Mouse (Mus musculus): Measurements from ENCODE around the gene Kdm2b.
A peak's percentile ranks its signal among the peaks of the same experiment; 100 is the strongest.

Kdm2b gene

DNA sequence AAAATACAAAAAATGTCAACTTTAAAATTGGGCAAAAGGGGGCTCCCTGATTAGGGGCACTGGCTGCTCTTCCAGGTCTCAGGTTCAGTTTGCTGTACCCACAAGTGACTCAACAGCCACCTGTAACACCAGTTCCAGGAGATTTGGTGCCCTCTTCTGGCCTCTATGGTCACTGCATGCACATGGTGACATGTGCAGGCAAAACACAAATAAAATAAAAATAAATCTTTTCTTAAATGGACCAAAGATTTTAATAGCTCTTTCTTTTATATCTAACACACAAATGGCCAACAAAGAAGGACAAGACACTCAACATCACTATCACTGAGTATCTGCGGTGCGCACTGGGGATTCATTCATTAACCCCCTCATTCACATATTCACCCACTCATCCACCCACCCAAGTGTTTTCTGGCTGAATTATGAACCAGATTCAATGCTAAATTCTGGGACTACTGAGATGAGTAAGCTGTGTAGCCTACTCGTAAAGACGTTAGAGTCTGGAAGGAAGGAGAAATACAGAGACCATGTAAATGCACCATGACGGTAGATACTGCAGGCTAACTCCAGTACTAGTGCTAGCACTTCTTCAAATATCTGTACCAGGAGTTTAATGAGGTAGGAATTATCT, 95.5 kb downstream of the Kdm2b start:
- no peak for DNase-seq (ENCODE audit: low read depth, low spot score)

DNA sequence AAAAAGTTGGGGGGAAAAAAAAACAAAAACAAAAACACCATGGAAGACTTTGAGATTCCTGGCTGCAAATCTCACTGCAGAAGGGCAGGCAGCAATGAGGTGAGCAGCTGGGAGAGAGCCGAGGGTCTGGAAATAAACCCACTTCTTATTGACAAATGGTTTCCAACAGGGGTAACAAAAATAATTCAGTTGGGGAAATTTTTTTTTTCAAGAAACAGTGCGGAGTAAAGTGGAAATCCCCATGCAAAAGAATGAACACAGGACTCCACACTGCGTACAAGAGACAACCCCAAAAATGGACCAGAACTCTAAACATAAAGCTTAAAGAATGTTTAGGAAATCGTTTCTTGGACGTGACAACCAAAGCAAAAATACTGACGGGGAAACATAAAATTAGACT, 96.4 kb downstream of the Kdm2b start:
- no peak for DNase-seq (ENCODE audit: low read depth, low spot score)

DNA sequence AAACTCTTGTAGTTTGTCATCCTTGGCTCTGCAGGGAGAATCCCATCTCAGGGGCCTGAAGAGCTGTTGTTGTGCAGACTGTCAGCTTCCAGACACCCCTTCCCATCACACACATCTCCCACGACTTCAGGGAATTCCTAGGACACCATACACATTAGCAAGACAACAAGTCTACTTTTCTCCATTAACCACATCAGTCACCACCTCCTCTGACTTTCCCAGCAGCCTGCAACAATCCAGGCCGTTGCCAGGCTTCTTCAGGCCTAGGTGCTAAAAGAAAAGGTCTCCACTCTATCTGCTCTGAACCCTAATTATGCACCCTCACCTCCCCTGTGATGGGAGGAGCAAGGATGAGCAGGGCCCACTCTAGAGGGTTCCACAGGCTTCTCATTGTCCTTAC, 99.2 kb downstream of the Kdm2b start:
- DNase-seq (ENCODE audit: low read depth, low spot score) = no peak

DNA sequence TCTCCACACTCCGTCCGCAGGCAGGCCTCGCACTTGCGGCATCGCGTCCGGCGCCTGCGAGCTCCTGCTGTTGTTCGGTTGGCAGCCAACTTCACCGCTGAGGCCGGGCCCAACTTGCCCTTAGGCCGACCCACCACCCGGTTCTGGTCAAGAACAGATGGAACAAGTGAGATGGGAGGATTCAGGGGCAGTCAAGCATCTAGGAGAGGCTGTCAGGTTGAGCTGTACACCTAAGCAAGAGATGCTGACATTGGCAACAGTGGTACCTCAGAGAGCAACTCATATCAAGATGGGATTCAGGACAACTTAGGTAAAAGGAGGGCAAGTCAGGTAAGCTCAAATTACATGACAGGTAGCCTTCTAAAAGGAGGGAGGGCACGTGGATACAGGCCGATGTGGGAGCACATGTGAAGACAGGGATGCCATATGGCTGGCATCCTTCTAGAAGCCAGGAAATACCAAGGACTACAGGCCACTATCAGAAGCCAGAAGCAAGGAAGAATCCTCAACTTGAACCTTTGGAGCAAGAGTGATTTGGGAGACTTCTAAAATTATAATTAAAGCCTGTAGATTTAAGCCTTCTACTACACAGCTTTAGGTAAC, 100.9 kb downstream of the Kdm2b start:
- DNase-seq (ENCODE audit: low read depth, low spot score) = no peak

DNA sequence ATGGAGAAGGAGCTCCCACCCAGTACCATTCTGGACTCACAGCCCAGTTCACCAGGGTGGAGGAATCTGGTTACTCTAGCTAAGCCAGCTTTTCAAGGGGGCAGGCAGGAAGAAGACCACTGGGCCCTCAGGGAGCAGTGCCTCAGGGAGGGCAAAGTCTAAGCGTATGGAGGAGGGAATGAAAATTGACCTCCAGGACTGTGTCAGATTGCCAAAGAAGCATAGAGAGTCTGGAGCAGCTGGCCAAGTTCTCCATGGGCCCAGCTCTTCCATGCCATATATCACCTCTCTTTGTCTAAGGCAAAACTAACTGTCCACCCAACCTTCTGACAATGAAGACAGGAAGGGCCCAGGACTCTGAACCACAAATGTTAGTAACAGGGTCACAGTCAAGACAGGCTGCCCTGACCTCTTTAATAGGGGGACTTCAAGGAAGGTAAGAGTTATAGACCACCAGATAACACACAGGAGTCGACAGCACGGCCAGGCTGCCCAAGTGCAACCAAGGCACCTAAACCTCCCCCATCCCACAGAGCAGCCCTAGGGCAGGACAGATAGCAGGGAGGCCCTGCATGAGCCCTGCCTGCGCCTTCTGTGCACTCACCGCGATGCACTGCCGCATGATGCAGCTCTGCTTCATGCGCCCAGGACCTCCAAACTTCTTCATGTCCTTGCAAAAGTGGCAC, 101.6 kb downstream of the Kdm2b start:
- no peak for DNase-seq (ENCODE audit: low read depth, low spot score)

DNA sequence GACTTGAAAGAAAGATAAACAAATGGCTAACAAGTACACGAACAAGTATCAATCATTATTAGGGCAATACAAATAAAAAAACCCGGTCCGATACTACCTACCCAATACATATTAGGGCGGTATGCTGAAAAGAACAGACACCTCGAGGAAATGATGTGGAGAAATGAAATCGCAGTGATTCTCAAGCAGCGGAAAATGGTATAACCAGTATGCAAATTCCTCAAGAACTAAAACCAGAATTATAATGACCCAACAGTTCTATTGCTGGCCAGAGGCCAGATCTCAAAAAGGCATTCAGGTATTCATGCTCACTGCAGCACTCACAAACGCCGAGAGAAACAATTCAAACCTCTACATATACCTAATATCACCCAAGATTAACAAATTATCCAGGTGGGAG, 102.6 kb downstream of the Kdm2b start:
- no peak for DNase-seq (ENCODE audit: low read depth, low spot score)

DNA sequence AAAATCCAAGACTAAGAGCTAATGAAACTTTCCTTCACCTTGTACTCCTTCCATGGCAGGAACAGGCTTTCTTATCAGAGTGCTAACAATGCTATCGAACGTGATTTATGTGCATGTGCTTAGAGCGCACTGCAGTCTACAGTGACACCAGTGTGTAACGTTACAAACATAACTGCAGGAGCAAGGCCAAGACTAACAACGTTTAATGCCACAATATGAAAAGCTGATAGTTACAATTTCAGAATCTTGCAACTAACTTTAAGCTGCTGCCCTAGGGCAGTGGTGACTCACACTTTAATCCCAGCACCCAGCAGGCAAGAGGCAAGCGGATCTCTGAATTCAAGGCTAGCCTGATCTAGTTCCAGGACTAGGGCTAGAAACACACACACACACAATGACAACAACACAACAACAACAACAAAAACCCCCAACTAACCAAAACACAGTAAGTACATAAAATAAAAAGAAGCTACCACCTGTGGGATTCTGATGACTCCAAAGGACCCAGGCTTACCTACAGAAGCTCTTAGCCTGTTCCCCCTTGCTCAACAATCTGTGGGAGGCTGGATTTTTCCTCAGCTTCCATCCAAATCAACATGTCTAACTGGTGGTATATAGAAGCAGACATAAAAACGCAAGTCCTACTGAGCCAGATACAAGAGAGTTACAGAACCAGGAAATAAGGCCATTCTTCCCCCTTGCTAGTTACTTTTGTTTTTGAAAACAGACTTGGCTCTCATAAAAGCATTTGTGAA, 104.9 kb downstream of the Kdm2b start:
- no peak for DNase-seq (ENCODE audit: low read depth, low spot score)

DNA sequence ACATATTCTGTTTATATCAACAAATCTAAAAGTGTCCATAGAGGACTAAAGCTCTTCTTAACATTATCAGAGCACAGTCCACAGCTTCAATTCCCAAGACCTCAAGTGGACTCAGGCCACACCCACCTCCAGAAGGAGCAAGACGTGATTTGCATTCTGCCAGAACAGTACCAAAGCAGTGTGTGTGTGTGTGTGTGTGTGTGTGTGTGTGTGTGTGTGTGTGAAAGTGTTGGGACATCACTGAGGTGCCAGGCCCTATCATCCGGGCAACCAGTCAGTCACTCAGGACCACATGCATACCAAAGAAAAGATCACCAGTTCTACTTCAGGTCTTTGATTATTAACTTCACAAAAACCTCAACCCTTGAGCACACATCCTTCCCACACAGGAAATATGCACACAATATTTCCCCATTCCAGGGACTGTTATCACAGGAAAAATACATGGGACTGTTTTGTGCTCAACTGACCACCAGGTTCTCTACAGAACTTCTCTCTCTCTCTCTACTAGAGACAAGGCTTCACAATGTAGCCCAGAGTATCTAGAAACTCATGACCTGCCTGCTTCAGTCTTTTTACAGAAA, 105.9 kb downstream of the Kdm2b start:
- no peak for DNase-seq (ENCODE audit: low read depth, low spot score)

DNA sequence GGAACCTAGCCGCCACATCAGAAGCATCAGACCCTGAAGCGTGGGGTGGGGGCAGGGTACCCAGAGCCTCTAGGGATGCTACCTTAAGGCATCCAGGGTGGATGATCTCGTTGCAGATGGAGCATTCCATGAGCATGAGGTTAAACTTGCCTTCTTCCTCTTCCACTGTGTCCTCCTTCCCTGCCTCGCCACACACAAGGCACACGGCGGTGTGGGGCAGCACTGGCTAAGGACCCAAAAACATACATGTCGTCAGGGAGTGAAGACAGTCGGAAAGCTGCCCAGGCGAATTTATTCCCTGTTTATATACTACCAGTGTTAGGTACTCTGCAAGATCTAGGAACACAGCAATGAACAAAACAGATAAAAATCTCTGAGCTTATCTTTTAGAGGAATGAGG, 106.4 kb downstream of the Kdm2b start:
- DNase-seq (ENCODE audit: low read depth, low spot score) = no peak

DNA sequence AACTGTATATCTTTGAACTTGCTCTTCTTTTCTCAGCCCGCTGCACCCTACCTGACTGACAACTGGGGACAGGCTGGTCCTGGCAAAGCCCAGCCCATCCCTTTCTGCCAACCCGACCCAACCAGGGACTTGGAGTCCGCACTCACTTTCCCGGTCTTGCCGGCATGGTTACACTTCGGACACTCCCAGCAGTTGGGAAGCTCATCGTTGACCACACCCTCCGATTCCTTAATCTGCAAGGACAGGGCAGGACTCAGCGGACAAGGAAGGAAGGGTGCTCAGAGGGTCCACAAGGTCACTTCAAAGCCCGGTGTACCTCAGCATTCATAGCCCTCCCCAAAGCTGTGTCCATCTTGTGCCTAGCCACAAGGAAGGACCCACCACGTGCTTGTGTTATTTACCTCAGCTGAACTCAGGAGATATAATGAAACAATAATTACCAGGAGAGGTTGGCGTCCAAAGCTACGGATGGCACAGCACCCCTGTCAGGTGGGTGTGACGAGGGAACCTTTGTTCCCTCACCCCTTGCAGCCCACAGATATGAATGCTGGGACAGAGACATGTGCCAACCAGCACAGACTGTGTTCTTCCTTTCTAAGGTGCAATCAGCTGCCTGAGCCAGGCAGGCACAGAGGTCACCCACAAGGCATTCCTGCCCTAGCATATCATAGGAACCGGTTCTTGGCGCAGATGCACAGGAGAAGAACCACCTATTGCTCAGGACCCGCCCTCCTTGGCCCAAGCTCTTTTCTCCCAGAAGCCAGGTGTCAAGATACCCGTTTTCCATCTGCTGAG, 107.2 kb downstream of the Kdm2b start:
- no peak for DNase-seq (ENCODE audit: low read depth, low spot score)

DNA sequence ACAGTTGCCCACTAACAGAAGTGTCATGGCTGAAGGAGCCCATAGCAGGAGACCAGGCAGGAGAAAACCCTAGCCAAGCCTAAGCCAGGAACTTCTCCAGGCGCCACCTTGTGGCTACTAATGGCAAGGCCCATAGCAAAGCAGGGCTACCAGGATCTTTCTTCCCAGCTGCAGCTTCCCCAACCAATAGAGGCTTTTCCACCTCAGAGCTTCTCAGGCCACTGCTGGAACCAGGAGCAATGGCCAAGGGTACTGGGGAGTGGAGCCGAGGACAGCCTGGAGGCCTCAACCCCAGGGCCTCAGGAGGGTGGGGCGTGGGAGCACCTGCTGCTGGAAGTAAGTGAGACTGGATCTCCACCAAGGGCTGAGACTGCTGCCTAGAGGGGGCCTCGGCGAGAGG, 108.3 kb downstream of the Kdm2b start:
- DNase-seq (ENCODE audit: low read depth, low spot score) = peak; percentile 50

DNA sequence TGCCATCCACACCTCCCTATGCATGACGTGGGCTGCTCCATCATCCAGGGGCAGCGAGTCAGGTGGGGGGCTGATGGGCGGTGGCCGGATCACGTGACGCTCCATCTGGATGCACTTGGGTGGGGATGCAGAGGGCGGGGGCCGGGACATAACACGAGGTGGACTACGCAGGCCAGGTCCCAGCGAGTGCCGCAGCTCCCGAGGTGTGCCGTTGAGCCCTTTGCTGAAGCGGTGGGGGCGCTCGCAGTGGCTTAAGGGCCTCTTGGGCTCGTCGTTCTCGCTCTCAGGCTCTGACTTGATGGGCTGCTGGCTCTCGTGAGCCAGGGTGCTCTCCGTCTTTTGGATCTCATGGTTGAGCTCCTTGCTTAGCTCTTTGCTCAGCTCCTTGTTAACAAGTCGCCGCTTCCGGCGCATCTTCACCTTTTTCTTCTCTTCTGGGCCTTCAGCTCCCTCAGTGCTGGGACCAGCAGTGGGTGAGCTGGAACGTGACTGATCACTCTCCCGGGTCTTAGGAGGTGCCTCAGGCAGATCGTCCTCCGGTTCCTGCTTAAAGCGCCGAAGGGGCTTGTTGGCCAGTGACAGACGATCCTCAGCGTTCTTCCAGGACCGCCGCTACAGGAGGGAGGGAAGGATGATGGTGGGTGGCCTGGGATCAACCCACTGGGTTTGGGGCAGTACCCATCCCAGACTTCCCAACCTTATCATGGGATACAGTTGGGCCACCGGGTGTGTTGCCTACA, 109.2 kb downstream of the Kdm2b start:
- DNase-seq (ENCODE audit: low read depth, low spot score) = no peak

DNA sequence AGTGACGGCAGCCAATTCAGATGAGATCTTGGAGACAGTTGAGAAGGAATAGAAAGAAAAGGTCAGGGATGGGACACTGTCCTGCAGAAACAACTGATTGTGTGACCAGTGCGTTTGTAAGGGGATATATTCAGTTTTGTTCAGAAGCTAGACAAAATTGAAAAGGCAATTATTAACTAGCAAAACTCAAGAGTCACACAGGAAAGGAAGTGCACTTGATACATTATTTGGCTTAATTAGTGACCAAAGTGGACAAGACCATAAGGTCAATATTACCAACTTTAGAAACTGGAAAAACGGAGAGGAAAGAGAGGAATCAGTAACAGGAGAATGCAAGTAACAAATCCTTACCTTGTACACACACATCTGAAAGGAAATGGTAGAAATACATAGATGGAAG, 113.0 kb downstream of the Kdm2b start:
- DNase-seq (ENCODE audit: low read depth, low spot score) = no peak

DNA sequence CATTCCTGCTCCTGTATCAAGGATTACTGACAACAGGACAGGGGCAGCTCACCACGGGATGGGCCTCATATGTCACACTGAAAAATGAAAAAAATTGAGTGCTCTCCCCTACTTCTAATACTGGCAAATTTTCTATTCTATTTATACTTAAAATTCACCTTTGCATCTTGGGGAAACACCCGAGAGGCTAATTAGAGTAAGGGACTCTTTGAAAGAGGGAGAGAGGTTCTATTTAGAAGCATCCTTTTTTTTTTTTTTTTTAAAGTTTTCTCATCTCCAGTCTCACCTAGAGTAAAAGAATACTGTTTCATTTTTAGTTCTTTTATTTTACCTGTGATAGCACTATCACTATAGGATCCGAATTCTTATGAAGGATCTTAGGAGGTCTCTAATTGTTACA, 115.3 kb downstream of the Kdm2b start:
- DNase-seq (ENCODE audit: low read depth, low spot score) = no peak

DNA sequence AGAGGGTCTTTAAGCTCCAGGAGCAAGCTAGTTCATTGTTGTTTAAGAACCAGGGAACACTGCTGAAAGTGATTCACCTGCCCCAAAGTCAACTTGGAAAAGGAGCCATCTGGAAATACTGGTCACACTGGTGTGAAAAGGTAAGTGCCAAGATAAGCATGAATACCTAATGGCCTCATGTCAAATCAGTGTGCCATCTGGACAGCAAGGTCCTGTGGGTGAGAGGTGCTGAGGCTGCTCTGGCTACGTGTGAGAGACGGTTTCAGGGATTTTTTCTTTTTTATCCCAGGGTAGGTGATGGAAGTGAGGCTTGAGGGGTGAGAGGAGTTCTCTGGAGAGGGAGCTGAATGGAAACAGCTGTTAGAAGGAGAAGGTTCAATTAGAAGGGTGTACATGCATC, 116.0 kb downstream of the Kdm2b start:
- no peak for DNase-seq (ENCODE audit: low read depth, low spot score)

DNA sequence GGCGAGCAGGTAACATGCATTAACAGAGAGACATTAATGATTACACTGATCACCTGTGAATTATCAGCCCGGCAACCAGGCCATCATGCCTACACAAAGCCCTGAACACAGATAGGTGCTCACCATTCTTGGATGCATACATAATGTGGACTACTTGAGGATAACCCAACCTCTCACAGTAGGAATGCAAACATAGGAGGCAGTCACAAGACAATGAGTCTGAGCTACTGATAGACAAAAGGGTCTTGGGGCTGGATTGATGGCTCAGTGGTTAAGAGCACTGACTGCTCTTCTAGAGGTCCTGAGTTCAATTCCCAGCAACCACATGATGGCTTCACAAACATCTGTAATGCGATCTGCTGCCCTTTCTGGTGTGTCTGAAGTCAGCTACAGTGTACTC, 117.0 kb downstream of the Kdm2b start:
- no peak for DNase-seq (ENCODE audit: low read depth, low spot score)

DNA sequence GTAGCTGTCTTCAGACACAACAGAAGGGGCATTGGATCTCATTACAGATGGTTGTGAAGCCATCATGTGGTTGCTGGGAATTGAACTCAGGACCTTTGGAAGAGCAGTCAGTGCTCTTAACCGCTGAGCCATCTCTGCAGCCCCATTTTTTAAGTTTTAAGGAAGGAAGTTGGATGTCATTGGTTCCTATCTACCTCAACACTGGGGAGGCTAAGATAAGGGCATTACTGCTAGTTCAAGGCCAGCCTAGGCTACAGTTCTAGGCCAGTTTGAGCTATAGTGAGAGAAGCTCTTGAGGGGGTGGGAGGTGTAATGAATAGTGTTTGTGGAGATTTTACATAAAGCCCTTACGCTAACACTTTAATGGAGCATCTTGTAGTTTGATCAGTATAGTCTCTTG, 126.6 kb downstream of the Kdm2b start:
- no peak for DNase-seq (ENCODE audit: low read depth, low spot score)

DNA sequence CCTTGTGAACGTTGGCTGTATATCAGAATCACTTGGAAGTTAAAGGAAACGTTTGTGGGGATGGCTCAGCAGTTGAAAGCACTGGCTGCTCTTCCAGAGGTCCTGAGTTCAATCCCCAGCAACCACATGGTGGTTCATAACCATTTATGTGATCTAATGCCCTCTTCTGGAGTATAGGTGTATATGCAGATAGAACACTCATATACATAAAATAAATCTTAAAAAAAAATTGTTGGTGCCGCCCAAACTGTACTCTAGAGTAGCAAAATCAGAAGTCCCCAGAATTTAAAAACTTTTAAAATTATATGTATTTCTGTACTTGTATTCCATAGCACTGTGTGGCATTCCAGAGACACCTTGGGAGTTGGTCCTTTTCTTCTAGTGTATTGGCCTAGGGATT, 133.8 kb downstream of the Kdm2b start:
- DNase-seq (ENCODE audit: low read depth, low spot score) = no peak

DNA sequence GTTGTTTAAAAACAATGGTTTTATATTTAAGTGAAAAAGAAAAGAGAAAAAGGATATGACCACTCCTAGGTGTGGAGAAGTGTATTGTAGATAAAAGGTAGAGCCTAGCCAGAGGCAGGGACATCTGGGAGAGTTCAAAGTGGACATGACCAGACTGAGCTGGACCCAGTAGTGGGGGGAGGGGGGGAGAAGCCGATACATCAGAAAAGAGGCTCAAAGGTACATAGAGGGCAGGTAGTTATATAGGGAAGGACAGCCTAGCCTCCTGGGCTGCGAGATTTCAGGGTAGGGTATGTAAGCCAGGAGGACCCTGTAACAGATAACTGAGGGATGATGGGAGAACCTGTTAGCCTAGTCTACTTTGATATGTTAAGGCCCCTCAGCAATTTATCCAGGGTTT, 137.0 kb downstream of the Kdm2b start:
- no peak for DNase-seq (ENCODE audit: low read depth, low spot score)

DNA sequence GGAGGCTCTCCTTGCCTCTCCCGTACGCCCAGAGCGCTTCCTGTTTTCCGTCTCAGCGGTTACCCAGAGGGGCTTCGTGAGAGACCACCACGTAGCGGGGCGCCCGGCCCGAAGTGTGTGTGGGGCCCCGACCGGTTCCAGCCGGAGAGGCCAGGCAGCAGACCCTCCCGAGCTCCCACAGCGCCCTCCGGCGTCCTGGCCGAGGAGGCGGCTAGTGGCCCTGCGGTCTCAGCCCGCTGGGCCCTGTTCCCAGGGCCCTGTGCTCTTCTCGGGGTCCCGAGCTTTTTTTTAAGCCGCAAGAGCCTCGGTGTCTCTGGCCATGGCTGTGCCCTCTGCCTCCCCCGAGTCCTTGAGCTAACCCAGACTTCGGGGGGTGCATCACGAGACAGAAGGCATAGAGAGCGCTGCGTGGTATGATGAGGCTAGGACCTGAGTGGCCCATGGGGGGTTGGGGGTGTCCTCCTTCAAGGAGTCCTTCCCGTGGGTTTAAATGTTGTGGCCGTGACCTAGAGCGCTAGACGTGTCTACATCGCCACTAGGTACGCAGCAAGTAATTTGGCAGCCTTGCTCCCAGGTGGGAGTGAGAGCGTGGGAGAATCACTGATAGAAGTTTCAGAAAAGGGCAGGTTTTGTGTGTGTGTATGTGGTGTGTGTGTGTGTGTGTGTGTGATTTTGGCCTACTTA, 139.2 kb downstream of the Kdm2b start:
- no peak for DNase-seq (ENCODE audit: low read depth, low spot score)
